Mouse (Mus musculus) brain, adult 2 months (tissue): Measurements from ENCODE around the gene Ntrk2.

Experiments
- DNase-seq: peaks from one replicate; pipeline ENCODE4 v3.0.0; 2011; ENCODE audit warnings: low read depth, low spot score

Gene Ntrk2

DNA sequence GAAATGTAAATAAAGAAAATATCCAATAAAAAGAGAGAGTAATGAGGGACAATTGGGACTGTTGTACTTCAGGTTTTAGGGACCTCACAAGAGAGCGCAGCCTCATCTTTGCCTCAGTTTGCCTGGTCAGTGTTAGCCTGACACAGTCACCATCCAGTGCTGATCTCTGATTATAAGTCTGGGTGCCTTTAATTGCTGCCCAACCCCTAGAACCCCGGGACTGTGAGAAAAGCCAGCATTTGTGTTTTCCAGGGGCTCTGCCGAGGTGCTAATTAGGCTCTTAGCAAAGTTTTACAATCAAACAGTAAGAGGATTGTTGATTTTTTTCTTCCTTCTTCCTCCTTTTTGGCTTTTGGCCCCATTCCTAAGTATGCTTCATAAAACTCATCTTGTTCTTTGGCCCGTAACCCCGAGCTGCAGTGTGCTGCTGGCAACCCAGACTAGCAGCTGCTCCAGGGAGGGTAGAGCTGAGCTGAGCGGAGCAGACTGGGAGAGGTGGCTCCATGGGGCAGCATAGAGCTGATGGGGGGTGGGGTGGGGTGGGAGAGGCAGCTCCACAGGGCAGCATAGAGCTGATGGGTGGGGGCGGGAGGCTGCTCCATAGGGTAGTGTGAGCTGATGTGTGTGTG lies 34.5 kb downstream of the Ntrk2 start:
- DNase-seq, result peak; percentile 81

DNA sequence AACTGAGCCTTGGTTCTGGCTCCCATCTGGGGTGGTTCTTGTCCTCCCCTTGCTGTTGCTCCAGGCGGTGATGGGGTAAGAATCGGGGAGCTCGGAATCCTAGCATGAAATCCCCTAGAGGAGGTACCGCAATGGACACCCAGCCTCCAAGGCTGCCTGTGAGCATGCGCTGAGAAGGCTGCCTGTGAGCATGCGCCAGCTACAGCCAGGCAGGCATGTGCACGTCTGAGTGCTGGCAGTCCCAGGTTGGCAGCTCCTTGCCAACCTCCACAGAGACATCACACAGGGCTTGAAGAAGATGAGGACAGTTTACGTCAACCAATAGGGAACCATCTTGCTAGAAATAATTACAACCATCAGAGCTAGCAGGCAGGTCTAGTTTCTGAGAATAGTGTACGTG lies 37.5 kb downstream of the Ntrk2 start:
- peak; percentile 82 for DNase-seq

DNA sequence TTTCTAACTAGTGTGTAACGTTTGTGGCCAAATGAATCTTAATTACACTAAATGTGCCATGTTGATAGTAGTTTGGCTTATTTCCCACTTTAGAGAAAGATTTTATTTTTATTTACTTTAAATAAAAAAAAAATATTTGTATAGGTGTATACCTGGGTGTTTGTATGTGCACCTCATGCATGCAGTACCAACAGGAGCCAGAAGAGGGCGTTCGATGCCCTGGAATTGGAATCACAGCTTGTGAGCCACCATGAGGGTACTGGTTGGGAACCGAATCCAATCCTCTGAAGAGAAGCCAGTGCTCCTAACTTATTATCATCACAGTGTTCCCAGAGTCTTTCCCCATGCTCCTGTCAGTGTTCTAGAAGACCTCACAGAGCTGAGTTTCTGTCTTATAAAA lies 42.2 kb downstream of the Ntrk2 start:
- no peak for DNase-seq

DNA sequence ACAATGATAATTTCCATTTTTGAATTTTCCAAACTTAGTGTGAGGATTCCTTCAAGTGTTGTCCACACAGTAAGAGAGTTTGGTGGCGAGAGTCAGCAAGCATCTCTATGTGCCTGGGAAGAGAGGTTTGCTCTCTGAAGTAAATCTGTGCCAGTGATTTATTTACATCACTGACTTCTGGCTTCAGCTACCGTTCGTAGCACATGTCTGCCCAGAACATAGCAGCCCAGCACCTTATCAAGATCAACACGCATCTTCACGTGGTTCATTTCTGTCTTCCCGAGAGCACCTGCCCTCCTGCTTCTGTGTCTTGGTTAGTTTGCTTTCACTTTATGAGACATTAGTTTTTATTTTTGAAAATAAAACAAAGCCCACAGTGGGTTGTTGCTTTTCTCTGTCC lies 47.3 kb downstream of the Ntrk2 start:
- peak; percentile 84 for DNase-seq

DNA sequence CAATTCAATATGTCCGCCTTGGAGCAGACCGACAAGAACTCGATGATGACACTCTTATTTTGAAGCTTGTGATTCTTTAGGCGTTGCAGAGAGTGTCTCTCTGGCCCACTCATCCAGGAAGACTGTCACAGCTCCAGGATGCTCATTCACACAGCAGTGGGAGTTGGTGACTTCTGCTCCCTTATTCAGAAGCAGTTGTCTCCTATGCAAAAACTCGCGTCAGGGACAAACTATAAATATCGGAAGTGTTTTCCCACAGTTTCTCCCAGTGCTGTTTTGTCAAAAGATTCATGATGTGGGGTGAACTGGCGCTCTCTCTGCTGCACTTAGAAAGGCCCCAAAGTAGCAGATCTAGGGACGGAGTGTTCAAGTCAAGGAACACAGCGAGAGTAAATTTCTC lies 59.9 kb downstream of the Ntrk2 start:
- peak; percentile 92 for DNase-seq

DNA sequence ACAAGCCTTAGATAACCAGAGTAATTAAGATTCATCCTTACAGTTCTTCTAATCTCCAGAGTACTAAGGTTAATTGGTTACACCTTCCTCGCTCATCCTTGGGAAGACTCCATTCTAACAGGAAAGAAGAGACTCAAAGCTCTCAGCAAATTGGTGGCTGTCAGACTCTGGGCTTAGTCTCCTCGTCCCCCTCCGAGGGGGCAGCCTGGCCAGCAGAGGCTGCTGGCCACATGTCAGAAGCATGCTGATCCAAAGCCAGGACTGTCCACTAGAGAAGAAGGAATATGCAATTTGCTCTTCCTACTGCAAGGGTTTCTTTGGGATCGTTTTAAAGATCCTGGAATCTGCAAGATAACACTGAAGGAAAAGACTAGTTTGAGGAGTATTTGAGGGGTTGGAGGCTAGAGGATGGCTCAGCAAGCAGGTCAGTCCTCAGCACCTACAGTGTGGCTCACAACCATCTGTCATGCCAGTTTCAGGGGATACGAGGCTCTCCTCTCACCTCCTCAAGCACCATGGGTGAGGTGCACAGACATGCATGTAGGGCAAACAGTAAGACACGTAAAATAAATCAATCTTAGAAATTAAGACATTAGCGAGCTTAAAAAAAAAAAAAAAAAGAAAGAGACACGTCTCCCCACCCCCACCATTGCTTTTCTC lies 60.5 kb downstream of the Ntrk2 start:
- peak; percentile 58 for DNase-seq

DNA sequence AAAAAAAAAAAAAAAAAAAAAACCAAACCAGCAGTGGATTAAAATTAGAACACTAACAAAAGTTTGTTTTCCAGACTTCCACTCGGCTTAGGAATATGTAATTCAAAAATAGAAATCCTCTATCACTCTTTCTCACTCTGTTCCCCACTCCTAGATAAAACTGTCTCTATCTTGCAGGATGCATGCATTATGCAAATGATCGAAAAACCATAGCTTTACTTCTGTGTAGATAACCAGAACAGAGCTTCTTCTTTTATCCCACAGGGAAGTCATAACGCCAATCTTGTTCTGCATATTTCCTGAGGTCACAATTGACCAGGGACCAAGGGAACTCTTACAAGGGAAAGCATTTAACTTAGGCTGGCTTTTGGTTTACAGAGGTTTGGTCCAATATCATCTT lies 76.1 kb downstream of the Ntrk2 start:
- peak; percentile 38 for DNase-seq

DNA sequence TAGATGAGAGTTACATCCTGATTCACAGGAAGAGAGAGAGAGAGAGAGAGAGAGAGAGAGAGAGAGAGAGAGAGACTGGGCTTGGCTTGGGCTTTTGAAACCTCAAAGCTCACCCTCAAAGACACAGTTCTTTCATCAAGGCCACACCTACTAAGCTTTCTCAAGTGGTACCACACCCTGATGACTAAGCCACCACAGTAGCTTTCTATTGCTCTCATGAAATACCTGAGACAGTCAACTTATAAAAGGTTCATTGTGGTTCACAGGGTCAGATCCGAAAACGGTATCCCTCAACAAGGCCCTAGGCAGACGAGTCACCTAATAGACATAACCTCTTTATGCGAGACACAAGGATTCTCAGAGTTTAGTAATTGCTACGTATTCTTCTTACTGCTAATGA lies 76.5 kb downstream of the Ntrk2 start:
- no peak for DNase-seq

DNA sequence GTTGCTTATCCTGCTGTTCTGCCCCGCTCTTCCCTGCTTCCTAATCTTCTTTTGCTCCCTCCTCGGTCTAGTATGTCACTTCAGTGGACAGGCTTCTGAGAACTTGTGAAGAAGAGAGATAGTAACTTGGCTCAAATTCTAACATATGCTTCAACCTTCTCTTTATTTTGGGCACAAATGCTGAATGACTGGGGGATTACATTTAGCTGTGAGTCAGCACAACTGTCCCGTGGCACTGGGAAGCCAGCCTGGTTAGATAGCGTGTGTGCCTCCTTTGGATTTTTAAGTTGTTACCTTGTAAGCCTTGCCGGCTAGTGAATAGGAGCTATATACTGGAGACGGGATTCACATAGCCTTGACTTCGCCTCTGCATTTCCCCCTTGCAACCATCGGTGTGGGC lies 79.7 kb downstream of the Ntrk2 start:
- DNase-seq, result peak; percentile 82

DNA sequence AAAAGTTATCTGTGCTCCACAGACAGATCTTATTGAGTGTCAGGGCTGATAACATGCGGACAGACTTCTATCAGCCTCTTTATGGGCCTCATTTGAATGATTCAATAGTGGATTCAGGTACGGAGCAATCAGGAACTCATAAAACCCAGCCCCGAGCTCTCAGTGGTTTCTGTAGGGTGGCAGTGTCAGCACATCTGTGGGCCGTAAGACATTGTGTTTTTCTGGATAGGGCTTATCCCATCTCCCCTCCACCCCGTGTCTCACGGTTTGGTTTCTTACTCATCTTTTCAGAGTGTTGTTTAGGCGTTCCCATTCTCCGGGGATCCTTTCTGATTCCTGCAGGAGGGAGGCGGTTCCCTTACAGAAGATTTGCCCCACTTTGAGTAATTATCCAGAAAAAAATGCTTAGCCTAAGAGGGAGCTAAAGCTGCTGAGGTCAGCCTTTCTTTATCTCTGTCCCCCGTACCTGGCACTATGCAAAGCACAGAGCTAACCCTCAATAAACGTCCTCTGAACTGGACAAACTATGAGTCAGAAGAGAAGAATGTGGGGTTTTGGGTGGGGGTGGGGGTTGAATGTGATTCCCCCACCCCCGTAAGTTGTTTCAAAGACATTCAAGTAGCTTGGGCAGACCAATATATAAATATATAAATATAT lies 90.0 kb downstream of the Ntrk2 start:
- peak; percentile 64 for DNase-seq

DNA sequence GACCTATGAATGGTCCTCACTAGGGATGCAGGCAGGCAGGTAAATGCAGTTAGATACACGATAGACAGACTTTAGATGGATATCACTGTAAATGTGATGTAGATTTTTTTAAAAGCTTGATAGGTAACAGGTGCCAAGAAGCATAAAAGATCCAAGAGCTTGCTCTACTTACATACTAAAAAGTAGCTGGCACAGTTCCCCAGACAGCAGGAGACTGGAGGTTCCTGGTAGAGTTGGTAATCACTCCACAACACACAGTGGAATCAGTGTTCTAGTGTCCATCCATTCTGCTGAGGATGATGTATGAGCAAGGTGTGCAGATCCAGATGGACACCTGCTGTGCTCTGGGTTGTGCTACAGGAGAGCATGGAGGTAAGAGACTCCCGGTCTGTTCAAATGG lies 93.0 kb downstream of the Ntrk2 start:
- DNase-seq, result peak; percentile 62

DNA sequence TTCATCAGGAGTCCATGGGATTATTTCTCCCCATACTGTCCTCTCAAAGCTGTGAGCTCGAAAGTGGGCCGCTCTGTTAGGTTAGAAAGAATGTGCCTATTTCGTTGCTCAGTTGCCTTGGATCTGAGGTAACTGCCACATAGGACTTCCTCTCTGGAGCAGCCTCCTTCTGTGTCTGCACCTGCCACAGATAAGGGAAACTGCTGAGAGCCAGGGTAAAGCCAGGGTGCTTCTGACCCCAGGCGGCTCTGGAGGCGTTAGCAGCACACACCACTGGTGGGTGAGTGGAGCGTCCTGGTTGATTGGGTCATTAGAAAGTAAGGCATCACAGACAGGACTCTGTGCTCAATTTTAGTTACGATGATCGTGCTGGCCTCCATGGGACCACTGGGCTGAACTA lies 95.9 kb downstream of the Ntrk2 start:
- peak; percentile 73 for DNase-seq

DNA sequence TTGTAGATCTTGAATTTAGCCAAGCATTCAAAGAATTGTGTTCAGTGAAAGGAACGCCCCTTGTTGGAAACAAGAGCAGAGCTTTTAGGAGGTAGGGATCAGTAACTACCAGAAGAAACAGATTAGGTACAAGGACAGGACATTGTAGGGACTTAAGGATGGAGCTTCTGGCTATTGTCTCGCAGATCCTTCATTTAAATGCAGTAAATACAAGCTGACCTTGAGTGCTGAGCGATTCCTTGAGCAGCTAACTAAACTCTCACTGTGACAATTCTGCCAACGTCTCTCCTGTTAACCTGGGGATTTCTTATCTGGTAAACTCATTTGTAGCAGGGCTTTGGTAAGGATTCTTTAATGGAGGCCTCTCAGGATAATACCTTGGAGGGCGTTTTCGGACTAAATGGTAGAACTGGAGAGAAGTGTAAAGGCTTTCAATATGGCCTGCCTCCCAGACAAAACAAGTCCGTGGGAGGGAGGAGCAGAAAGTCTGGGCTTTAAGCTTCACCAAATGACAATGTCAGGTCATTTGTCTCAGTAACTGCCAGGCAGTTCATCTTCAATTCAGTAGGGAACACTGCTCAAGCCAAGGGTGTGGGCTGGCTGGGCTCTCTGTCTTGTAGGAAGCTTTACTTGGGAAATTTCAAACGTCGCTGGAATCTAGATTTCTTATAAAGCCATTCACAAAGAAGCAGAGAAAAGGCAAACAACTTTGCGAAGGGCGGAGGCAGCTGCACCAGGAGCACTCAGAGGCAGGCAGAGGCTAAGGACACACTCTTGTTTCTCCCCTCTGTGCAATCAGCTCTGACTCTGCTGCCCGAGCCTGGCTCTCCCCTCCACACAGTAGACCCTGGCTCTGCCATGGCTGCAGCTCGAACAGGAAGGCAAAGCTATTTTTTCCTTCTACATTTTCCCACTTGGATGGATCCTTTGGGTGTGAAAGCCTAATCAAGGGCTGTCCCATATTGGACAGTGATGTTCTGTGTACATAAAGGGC lies 98.7 kb downstream of the Ntrk2 start:
- DNase-seq, result peak; percentile 59

DNA sequence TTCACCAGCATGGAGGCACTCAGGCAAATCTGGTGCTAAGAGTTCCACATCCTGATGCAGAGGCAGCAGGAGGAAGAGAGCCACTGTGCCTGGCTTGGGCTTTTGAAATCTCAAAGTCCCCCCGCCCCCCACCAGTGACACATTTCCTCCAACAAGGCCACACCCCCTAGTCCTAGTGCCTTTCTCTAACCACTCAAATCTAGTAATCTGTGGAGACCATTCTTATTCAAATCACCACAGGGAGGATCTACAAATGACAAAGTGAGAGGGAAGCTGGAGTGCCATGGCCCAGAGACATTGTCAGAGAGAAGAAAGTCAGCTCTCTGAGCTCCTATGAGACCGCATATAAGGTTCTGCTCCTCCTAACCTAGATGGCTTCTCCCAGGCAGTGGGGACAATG lies 105.6 kb downstream of the Ntrk2 start:
- DNase-seq, result no peak

DNA sequence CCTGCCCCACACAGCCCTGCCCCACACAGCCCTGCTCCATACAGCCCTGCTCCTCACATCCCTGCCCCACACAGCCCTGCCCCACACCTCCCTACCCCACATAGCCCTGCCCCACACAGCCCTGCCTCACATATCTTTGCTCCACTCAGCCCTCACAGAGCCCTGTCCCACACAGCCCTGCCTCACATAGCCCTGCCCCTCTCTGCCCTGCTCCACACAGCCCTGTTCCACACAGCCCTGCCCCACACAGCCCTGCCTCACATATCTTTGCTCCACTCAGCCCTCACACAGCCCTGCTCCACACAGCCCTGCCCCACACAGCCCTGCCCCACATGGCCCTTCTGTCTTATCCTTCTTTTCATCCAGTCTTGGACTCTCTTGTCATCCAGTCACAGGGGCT lies 106.2 kb downstream of the Ntrk2 start:
- DNase-seq, result no peak

DNA sequence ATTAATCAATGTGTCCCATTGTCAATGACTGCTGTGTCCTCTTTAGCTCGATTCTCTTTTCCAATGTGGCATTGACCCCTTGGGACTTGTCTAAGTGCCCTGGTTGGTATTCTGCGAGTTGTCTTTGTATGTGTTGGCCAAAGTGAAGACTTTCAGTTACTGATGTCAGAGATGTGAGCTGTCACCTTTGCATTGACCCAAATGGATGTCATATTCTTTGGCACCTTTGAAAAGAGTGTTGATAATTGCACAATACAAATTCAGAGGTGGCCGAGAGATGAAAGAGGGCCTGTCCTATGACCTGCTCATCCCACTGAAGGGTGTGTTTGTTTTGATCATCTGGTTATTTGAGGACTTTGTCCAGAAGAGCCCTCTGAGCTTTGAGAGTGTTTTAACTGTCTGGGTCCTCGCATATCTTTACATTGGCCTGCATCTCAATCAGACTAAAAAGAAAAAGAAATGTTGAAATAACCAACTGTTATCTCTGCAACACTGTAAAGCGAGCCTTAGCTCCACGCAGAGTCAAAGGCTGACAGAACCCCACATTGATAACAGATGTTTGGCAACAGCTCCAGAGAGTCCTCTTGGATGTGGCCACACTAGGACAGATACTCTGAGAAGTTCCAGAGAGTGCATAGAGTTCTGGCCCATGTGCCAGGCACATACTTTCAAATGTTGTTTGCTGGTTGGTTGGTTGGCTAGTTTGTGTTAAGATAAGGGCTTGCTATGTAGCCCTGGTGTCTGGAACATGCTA lies 107.9 kb downstream of the Ntrk2 start:
- no peak for DNase-seq

DNA sequence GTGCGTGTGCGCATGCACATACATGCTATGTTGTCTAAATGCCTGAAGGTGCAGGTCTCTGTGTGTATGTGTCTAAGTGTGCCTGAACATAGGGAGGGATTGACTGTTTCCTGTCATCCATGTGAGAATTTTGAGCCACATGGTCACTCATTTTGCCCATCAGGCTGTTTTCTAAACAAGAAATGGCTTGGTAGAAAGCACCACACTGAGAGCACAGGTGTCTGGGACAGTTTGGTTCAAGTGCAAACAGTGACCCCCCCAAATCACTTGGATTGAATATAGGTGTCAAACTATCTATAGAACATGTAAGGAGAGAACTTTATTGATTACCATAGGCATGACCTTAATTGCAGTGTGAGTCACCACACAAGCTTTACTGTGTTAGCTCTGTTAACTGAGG lies 110.0 kb downstream of the Ntrk2 start:
- peak; percentile 64 for DNase-seq

DNA sequence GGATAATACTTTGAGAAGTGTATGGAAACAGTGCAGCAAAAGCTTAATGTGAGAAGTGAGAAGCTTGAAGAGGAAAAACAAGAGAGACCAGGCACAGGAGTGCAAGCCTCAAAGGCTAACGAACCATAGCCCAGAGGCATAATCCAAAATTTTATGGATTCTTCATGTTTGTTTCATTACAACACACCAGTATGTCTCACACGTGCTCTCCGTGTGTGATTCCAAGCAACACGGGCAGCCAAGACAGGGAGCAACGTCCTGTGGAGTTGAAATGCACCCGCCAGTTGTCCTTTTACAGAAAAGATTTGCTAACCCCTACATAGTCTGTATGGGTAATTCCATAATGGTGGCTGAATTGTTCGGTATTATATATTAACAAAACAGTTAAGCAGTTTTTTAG lies 113.9 kb downstream of the Ntrk2 start:
- DNase-seq, result no peak

DNA sequence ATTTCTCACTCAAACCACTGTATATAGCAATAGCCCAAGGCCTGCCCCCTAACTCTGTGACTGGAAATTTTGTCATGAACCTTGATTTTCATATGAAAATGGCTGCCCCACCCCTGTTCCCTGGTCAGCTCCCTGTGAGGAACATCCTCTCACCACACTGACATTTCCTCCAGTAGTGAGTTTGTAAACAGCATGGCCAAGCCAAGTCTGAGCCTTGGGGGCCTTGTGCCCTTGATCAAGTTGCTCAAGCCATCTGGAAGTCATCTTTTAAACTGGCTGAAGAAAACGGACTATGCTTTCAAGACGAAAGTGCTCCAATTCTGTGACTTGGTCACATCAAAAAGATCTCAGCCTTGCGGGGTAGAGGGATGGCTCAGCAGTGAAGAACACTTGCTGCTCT lies 114.9 kb downstream of the Ntrk2 start:
- DNase-seq, result no peak

DNA sequence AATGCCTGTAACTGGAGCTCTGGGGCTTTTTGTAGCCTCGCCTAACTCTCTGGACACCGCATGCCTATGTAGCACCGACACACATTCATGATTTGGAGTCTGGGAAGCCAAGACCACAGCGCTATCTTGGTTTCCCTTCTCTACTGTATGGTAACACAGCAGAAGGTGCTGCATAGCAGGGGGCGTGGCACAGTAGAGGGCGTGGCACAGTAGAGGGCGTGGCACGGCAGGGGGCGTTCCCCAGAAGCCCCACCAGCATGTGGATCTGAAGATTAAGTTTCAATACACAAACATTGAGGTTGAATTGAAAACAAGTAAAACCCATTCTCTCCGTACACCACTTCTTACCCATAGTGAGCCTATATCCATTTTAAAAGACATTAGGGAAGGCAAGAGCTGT lies 115.3 kb downstream of the Ntrk2 start:
- no peak for DNase-seq

DNA sequence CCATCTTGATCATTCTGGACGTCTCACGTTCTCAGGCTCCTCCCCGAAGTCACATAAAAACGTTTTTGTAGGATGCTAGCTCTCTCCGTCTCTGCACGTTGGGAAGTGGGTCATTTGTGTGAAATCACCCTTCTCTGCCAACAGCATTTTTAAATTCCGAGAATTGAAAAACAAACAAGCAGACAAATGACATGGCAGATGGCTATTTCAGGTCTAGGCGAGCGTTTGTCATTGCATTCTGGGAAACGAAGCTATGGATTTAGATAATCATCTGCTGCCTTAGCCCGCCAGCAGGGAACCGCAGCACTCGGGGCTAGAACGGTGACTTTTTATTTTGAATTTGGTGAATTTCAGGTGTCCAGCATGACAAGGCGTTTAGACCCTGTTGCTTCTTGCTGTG lies 115.8 kb downstream of the Ntrk2 start:
- DNase-seq, result peak; percentile 91
